Mouse (Mus musculus) bone marrow macrophage, adult 2 months (primary cell): Measurements from ENCODE around the gene Parva. TPM values are rescaled to one million over a fixed set of nuclear protein-coding genes. Genes with fewer than 3 reads are reported as not detected.

Source experiments
- H3K27ac ChIP-seq: 2 replicates; pipeline ENCODE4 v1.5.1; 2012; ENCODE audit warnings: low read depth, low read length; ENCODE audit not compliant: insufficient read depth
- H3K4me1 ChIP-seq: 2 replicates; pipeline ENCODE4 v1.6.1; 2012; ENCODE audit warnings: low read length; ENCODE audit not compliant: control insufficient read depth, insufficient read depth
- H3K4me3 ChIP-seq: 2 replicates; pipeline ENCODE4 v1.5.1; 2012; ENCODE audit warnings: mild to moderate bottlenecking, low read length, moderate library complexity; ENCODE audit not compliant: insufficient read depth
- CTCF ChIP-seq: IDR thresholded peaks from 2 replicates; pipeline ENCODE4 v1.5.1; 2012; ENCODE audit warnings: low read depth, mild to moderate bottlenecking, low read length, moderate library complexity
- POLR2A ChIP-seq: IDR thresholded peaks from 2 replicates; pipeline ENCODE4 v1.6.1; 2012; ENCODE audit warnings: mild to moderate bottlenecking, low read depth, low read length, borderline replicate concordance
- polyA plus RNA-seq: library from polyadenylated mRNA; stranded (reverse); fragments of >200 nt; gene quantifications from 2 replicates; pipeline ENCODE4 v1.2.4, GENCODE M21; 2012; ENCODE audit not compliant: missing spikeins, insufficient read depth, insufficient read length

Parva gene
- polyA plus RNA-seq, 1 experiment: 0.71 TPM

- Histone ChIP-seq H3K4me3 (no peak overlapping the region), H3K4me1 (no peaks in the 10 kb centered on the region), H3K27ac (no peak overlapping the region)
- TF ChIP-seq POLR2A: no peak
- no peak for TF ChIP-seq CTCF
These were observed 106.8 kb downstream of the Parva start for GRCm38 (mm10) chr7:112534148-112534547.

GRCm38 (mm10) chr7:112535408-112535921, 108.2 kb downstream of the Parva start:
- H3K27ac ChIP-seq: no peak overlapping the region
- TF ChIP-seq POLR2A (no peak), CTCF (no peak)
- H3K4me1 ChIP-seq: no peaks in the 10 kb centered on the region
- H3K4me3 ChIP-seq: no peak overlapping the region

DNA sequence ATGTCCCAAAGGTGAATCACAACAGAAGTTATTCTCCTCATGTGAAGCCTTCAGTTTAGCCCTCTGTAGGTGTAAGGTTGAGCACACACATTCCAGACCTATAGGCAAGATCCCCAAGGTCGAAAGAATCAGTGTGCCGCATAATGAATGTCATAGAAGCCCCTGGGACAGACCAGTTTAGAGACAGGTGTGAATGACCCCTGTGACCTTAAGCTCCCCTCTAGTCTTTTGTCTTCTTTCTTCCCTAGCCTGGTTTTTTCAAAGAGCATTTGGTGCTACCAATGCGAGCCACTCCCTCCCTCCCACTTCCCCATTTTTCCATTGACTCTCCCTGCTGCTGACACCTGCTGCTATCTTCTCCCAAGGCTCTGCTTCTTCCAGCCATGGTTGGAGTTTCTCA, 121.8 kb downstream of the Parva start:
- Histone ChIP-seq H3K4me1 (no peaks in the 10 kb centered on the region), H3K4me3 (no peak overlapping the region), H3K27ac (no peak overlapping the region)
- no peak for TF ChIP-seq CTCF

DNA sequence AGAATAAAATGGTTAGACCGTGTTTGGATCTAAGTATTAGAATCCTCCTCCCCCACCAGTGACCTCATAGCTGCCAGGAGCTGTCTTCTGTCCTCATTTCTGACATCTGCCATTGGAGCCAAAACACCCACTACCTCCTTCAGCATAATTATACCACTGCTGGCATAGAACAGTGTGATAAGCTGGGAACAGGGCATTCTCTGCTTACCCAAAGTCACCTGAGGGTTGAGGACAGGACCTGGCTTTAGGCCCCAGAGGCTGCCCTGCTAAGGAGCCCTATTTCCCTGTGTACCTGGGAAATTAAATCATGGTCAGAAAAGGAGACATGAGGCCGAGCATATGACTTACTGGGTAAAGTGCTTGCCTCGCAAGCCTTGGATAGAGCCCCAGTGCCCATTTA, 134.2 kb downstream of the Parva start:
- no peak for TF ChIP-seq CTCF
- TF ChIP-seq POLR2A: no peak
- Histone ChIP-seq H3K27ac (no peak overlapping the region), H3K4me3 (no peak overlapping the region), H3K4me1 (no peaks in the 10 kb centered on the region)

DNA sequence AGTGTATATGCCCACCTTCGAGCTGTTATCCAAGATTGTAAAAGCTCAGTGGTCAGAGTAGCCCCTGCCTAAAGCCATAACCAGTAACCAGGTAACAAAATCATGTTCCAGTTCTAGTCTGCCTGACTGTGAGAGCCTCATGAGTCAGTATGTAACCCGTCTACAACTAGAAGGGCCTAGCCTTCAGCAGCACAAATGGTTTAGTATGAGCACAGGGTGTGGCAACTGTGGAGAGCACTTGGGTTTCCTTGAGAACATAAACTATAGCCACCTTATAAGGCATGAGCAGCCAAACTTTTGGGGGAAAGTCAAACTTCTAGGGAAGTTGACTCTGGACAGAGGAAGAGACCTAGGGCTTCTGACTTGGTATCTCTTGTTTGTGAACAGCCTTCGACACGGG, 139.7 kb downstream of the Parva start:
- Histone ChIP-seq H3K4me3 (no peak overlapping the region), H3K4me1 (no peaks in the 10 kb centered on the region), H3K27ac (no peak overlapping the region)
- TF ChIP-seq CTCF: no peak
- no peak for TF ChIP-seq POLR2A

DNA sequence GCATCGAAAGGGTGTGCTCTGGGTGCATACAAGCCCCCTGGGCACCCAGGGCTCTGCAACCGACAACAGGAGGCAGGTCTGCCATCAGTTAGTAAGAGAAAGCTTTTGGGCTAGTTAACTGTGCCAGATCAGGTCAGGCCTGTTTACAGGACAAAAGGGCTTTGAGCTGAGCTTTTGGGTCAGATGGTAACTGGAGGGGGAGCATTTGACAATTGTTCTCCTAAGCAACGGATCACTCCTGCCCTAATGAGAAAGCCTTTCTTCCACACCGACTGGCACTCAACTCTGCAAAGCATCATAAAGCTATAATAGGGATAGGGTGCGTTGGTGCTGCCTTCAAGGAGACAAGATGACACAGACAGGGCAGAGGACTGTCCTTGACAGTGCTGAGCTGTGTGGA, 141.7 kb downstream of the Parva start:
- TF ChIP-seq CTCF: no peak
- TF ChIP-seq POLR2A: no peak
- H3K4me3 ChIP-seq: no peak overlapping the region
- no peaks in the 10 kb centered on the region for H3K4me1 ChIP-seq
- no peak overlapping the region for H3K27ac ChIP-seq

- TF ChIP-seq POLR2A (no peak), CTCF (no peak)
- no peaks in the 10 kb centered on the region for H3K4me1 ChIP-seq
- H3K27ac ChIP-seq: no peak overlapping the region
- no peak overlapping the region for H3K4me3 ChIP-seq
These were observed 154.3 kb downstream of the Parva start for GRCm38 (mm10) chr7:112581621-112582020.

DNA sequence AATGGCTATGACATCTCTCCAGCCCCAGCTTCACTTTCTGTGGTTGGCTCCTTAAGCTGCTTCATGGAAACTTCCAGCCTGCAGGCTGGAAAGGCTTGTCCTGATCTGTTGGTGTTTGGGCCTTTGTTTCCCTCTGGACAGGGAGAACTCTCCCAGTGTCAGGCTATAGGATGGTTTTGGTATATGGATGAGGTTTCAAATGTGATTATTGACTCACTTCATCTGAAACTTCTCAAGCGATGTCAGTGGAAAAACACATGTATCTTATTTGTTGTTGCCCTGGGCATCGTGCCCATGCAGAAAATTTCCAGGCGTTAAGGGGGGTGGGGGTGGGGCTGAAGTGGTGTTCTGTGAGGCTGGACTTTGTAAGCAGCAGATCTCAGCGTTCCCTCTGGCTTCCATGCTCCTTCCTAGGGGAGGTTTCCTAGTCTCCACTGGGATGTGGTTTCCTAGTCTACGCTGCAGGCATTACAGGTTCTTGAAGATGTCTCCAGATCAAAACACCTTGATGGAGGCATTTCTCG, 155.6 kb downstream of the Parva start:
- TF ChIP-seq CTCF (no peak), POLR2A (no peak)
- no peak overlapping the region for H3K4me3 ChIP-seq
- H3K4me1 ChIP-seq: no peaks in the 10 kb centered on the region
- no peak overlapping the region for H3K27ac ChIP-seq

- Histone ChIP-seq H3K27ac (no peak overlapping the region), H3K4me3 (no peak overlapping the region), H3K4me1 (no peaks in the 10 kb centered on the region)
- no peak for TF ChIP-seq CTCF
These were observed 160.1 kb downstream of the Parva start for GRCm38 (mm10) chr7:112587449-112587848.

- Histone ChIP-seq H3K27ac (no peak overlapping the region), H3K4me1 (no peaks in the 10 kb centered on the region), H3K4me3 (no peak overlapping the region)
- TF ChIP-seq POLR2A (no peak), CTCF (no peak)
These were observed 162.2 kb downstream of the Parva start for GRCm38 (mm10) chr7:112589530-112589929.

DNA sequence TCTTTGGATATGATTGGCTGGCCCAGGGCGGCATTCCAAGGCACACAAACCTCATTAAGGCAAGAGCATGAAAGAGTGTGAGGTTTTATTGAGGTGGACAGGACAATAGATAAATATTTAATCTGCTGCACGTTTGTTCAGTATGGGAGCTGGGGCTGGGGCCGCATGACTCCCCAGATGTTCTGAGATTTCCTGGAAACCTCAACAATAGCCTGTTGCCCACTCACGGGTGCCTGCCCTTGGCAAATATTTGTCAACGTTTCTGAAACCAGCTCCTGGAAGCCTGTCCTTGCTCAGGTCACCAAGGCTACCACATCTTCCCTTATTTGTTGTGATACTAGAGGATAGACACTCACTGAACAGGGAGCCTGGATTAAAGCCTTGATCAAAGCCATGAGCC, 166.3 kb downstream of the Parva start:
- Histone ChIP-seq H3K4me1 (no peaks in the 10 kb centered on the region), H3K4me3 (no peak overlapping the region), H3K27ac (no peak overlapping the region)
- TF ChIP-seq POLR2A (no peak), CTCF (no peak)
